Mouse (Mus musculus) adrenal gland, adult (tissue): ENCODE measurements around the gene Sox5.

ENCODE experiments used
- DNase-seq, 2 experiments: peaks; one replicate each; pipeline ENCODE4 v3.0.0; 2022 to 2023; ENCODE audit warnings: low spot score in 1 of 2; ENCODE audit not compliant: inconsistent age in 2 of 2

The Sox5 gene

DNA sequence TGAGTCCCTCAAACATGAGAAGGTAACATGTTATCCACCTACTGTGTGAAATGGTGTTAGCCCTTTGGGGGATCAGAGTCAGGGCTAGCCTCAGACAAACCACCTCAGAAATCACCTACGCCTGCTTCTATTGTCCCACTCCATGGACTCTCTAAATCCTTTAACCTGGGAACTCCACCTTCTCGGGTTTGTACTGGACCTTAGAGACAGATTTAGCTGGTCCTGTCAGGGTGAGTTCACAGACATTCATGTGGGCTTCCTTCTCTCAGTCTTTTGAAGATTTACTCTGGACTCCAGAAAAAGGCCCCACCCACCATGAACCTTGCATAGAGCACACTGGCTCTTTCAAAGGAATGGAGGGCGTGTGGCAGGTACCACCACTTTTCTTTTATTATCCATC lies 947.8 kb downstream of the Sox5 start:
- DNase-seq = no peak

DNA sequence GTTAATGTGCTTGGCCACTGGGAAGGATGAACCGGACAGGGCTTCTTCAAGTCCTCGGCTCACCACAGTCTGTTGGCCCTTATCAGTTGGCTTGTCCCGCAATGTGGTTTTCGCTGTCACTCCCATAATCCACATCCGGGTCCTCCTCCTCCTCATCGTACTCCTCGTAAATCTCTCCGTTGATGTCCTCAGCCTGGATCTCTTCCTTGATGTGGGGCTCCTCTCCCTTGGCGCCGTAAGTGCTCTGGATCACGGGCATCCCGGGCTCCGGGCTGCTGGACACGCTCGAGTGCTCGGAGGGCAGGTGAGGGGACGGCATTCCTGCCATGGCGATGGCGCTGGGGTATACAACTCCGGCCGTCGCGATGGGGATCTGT lies 948.6 kb downstream of the Sox5 start:
- DNase-seq = no peak

DNA sequence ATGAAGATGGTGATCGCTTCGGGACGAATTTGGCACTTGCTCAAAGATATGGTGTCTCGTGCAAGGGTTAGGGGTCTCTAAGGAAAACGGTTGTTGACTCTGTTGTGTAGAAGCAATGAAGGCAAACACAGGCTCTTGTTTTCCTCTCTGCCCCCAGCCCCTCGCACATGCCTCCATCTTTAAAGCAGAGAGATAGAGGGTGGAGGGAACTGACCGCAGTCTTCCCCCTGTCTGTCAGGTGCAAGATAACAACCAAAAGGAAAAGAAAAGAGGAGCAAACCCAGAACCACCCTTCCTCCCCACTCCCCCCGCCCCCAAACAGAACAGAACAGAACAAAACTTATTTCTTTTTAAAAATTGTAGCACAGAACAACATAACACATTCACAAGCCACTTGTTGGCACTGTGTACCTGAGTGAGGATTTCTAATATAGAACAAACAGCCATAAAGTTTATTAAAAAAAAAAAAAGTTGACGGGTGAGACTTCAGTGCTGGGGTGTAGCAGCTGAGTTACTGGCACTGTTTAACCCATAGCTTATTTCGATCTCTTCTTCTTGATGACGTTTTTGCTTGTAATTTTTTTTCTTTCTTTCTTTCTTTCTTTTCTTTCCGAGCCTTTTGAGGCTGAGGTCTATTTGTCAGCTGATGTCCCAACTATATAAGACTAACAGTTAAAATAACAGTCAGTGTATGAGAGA lies 949.1 kb downstream of the Sox5 start:
- DNase-seq = no peak

DNA sequence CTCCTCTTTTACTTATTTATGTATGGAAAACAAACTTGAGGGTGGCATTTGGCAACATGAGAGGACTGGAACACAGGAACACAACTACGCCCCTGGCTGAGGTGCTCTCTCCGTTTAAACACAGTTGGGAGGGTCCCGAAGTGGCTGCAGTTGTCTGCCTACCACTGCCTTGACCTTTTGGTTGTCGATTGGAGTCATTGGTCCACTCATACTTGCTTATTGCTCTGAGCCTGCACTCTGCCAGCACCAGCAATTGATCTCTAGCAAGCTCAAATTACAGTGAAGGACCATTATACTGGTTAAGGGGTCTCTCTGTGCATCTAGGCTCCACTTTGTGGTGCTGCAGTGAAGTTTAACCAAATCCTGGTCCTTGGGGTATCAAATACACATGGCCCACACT lies 950.5 kb downstream of the Sox5 start:
- DNase-seq = peak; percentile 13 to 39

DNA sequence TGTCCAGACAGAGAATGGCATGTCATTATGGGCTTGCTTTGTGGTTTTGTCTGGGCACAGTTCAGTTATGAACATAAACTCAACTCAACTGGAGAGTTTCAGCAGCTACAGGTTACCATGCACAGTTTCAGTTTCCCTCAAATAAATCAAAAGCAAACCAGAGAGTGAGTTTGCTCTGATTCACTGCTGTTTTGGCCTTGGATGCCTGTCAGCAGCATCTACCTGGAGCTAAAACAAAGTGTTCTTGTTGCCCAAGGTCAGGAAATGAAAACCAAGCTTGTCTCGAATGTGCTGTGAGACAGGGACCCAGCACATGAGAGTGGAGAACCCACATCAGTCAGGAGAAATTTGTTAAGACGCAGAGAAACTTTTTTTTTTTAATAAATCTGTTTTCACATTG lies 951.6 kb downstream of the Sox5 start:
- DNase-seq = peak; percentile 56 to 60

DNA sequence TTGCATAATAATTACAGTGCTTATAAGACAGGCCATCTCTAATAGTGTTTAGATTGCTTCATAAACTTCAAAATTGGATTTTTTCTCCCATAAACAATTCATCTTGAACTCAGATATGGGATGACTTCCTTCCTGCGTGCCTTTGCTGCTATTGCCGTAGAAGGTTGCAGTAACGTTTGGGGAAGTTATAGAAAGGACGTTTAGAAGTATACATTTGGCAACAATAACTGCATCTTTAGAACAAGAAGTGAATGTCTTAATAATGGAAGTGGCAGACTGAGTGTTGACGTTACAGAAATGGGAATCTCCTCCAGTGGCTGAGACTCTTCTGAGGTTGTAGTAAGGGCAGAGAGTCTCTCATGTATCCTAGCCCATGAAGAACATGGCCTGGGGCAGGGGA lies 955.0 kb downstream of the Sox5 start:
- no peak for DNase-seq

DNA sequence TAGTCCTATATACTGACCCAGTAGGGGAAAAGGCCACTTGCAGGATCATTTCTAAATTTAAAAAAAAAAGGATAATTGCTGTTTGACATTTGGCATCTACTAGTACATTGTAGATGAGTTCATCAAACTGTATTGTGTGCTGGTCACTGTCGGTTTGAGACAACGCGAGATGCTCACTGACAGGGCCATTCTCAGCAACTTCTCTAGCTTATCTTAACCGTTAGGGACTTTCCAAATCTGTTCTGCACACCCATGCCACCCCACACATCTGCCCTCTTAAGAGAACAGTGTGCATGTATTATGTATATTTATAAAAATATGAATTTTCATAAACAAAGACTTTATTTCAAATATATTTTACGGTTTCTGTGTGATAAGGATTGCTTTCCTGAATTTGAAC lies 955.8 kb downstream of the Sox5 start:
- no peak for DNase-seq

DNA sequence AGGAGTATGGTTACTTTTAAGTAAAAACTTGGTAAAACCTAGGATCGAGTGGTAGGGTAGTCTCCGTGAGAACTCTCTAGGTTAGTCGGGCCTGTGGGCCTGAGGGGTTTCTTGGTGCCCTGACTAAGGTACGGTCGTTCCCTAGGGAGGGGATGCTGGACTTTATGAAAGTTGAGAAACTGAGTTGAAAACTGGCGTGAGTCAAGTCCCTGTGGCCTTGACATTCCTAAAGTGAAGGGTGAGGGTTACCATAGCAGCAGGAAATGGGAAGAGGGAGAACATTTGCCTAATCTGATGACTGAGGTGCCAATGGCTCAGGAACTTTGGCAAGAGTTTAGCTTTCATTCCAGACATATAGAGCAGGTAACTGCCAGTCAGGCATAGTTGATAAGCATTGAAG lies 956.7 kb downstream of the Sox5 start:
- DNase-seq = peak; percentile 36 to 71

DNA sequence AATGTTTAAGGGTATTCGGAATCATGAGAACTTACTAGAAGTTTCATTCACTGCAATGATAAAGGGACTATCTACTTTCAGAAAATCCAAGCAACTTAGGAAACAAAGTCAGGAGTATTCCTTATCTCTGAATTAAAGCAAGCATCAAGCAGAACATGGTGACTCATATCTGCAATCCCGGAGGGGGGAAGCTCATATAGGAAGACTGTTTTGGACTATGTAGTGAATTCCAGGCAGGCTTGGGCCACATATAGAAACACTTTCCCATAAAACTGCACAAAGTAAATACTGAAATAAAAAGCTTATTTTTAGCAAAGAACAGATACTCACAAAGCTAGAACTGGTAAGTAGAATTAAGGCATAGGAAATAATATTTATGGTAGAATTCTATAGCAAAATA lies 993.3 kb downstream of the Sox5 start:
- no peak for DNase-seq

DNA sequence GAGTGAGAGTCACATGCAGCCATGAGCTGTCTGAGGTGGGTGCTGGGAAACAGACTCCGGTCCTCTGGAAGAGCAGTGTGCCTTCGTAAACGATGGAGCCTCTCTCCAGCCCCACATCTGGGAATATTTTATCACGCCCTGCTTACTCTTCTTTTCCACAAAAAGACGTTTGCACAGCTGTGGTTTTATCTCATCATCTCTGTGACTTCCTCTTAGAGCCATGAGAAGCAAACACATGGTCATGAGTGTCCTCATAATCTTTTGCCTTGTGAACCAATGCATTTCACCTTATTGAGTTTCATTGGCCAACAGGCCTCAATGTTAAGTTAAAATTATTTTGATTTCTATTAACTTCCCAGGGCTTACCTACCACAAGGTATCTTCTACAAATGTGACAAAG lies 994.4 kb downstream of the Sox5 start:
- DNase-seq = no peak

DNA sequence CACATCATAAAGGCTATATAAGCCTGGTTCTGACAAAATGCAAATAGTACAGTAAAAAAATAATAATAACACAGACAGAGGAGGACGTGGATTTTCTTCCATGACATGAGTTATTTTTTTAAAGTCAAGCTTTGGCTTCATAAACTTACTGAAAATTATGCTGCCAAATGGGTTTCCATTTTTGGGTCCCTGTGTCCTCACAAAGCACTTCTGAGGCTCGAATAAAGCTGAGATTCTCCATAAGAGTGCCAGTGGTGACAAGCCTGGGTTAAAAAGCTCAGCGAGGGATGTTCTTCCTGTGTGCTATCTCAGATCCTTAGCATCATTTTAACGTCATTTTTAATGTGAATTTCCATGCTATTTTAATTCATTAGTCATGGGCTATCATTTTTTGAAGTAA lies 996.1 kb downstream of the Sox5 start:
- no peak for DNase-seq
